ENCODE assay signal across 14 mouse cellular contexts in the genomic region with DNA sequence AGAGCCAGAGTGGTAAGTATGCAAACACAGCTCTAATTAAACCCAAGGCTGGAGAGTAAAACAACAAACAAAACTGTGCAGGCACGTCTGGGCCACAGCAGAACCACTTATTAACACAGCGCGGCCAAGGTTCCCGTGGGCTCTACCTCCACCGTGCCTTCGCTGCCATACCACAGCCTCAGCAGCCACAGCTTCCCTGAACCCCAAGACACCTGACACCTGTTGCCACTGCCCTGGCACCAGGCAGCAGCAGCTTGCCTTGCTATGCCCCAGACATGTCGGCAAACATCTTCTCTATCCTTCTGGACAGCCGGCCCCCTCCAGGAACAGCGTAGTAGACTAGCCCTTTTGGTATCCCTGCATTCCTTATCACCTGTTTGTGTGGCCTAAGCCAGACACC. TPM values are rescaled to one million over a fixed set of nuclear protein-coding genes. Genes with fewer than 3 reads are reported as not detected.
DNase-seq lines count a peak whose midpoint lies in the region; ATAC-seq and TF ChIP-seq lines count a peak whose summit lies in the region.
"Had no signal": no experiment of that assay in that cellular context is flagged by ENCODE, and none has a peak within 500 bp of the region (broad histone marks: within the 10 kb centered on the region; RNA-seq: fewer than 3 reads in every experiment).

No protein-coding gene starts in this region.

- H3K27me3 ChIP-seq in cerebellum, adult 2 months (ENCODE audit: control insufficient read depth, insufficient read depth, low read length), result no peaks in the 10 kb centered on the region
- H3K27me3 ChIP-seq in kidney, adult 2 months (replicated peaks; ENCODE audit: control insufficient read depth, insufficient read depth, low read length), result no peaks in the 10 kb centered on the region
- H3K27me3 ChIP-seq in stomach, embryonic 16.5 days (ENCODE audit: control insufficient read depth, insufficient read depth, low read length), result no peaks in the 10 kb centered on the region
- H3K27me3 ChIP-seq in hindbrain, embryonic 11.5 days (ENCODE audit: control insufficient read depth, insufficient read depth, low read length), result no peaks in the 10 kb centered on the region
- H3K27me3 ChIP-seq: liver, embryonic 15.5 days; midbrain, embryonic 15.5 days had no signal

- no peak for TF ChIP-seq POLR2A in cerebellum, adult 2 months (IDR thresholded peaks at IDR 0.05; ENCODE audit: borderline replicate concordance, insufficient read depth, low read length)
- no peak for TF ChIP-seq POLR2A in kidney, adult 2 months (IDR thresholded peaks at IDR 0.05; ENCODE audit: low read depth, low read length)

- peaks cover 1% of the 10 kb centered on the region; the same call in 1 of the 2 replicates for H3K36me3 ChIP-seq in kidney, adult 2 months (ENCODE audit: control insufficient read depth, insufficient read depth, low read length)
- H3K36me3 ChIP-seq in stomach, embryonic 16.5 days (ENCODE audit: control insufficient read depth, insufficient read depth, low read length), result peaks cover 47% of the 10 kb centered on the region
- H3K36me3 ChIP-seq in hindbrain, embryonic 11.5 days (ENCODE audit: control insufficient read depth, insufficient read depth, low read length), result no peaks in the 10 kb centered on the region
- H3K36me3 ChIP-seq: midbrain, embryonic 15.5 days had no signal

- H3K9ac ChIP-seq in stomach, embryonic 16.5 days (ENCODE audit: low read length), result no peak overlapping the region
- no peak overlapping the region for H3K9ac ChIP-seq in hindbrain, embryonic 11.5 days (ENCODE audit: low read depth, low read length)
- H3K9ac ChIP-seq: liver, embryonic 15.5 days; midbrain, embryonic 15.5 days had no signal

- no peak overlapping the region for H3K4me2 ChIP-seq in stomach, embryonic 16.5 days (ENCODE audit: low read depth, low read length)
- H3K4me2 ChIP-seq in hindbrain, embryonic 11.5 days (replicated peaks; ENCODE audit: low read depth, low read length), result no peak overlapping the region
- H3K4me2 ChIP-seq: liver, embryonic 15.5 days; midbrain, embryonic 15.5 days had no signal

- DNase-seq in cerebellum, adult 2 months, result no peak
- DNase-seq in cerebellum, postnatal 14 days, result no peak
- DNase-seq in kidney, adult 2 months, result no peak
- DNase-seq in kidney, adult 11 months, result no peak
- DNase-seq in c-Kit-positive CD71-positive TER-119-positive erythroid progenitor cells, embryonic 14.5 days (ENCODE audit: low spot score), result no peak
- no peak for DNase-seq in hindbrain, embryonic 11.5 days (ENCODE audit: low spot score)
- DNase-seq: gastrocnemius, postnatal 14 days; kidney, adult 9 months; right cerebral cortex, postnatal 4 days had no signal

- peak overlapping the region; percentile 79 for H3K27ac ChIP-seq in cerebellum, adult 2 months (ENCODE audit: insufficient read depth, low read length)
- H3K27ac ChIP-seq in kidney, adult 2 months (ENCODE audit: insufficient read depth, low read depth, low read length), result 0 out of 2 replicates have a peak overlapping the region, but pooled peaks have one; percentile 18
- H3K27ac ChIP-seq in brown adipose tissue, adult 24 weeks (replicated peaks; ENCODE audit: low read depth, low read length), result peak overlapping the region; percentile 75
- peak overlapping the region; percentile 15; the same call in 1 of the 2 replicates for H3K27ac ChIP-seq in stomach, embryonic 16.5 days (ENCODE audit: low read length)
- no peak overlapping the region for H3K27ac ChIP-seq in hindbrain, embryonic 11.5 days (ENCODE audit: low read depth, low read length)
- H3K27ac ChIP-seq: liver, embryonic 15.5 days; midbrain, embryonic 15.5 days had no signal

- no peaks in the 10 kb centered on the region for H3K9me3 ChIP-seq in stomach, embryonic 16.5 days (replicated peaks; ENCODE audit: control insufficient read depth, low read length)
- H3K9me3 ChIP-seq in hindbrain, embryonic 11.5 days (ENCODE audit: control insufficient read depth, low read length), result no peaks in the 10 kb centered on the region
- H3K9me3 ChIP-seq: forebrain, embryonic 10.5 days; liver, embryonic 15.5 days; midbrain, embryonic 15.5 days had no signal

- WGBS in cerebellum, adult 2 months, result 54% methylated on average over 9 of the region's 9 CpGs
- WGBS in kidney, adult 2 months, result 53% methylated on average over 9 of the region's 9 CpGs
- WGBS in stomach, embryonic 16.5 days, result 75% methylated on average over 9 of the region's 9 CpGs
- 87% methylated on average over 9 of the region's 9 CpGs for WGBS in hindbrain, embryonic 11.5 days

- H3K4me3 ChIP-seq in cerebellum, adult 2 months (replicated peaks; ENCODE audit: insufficient read depth, low read depth, low read length), result no peak overlapping the region
- H3K4me3 ChIP-seq in kidney, adult 2 months (ENCODE audit: insufficient read depth, low read depth, low read length), result no peak overlapping the region
- H3K4me3 ChIP-seq in brown adipose tissue, adult 24 weeks (ENCODE audit: insufficient read depth, low read depth, low read length), result no peak overlapping the region
- no peak overlapping the region for H3K4me3 ChIP-seq in stomach, embryonic 16.5 days (replicated peaks; ENCODE audit: low read length)
- H3K4me3 ChIP-seq in hindbrain, embryonic 11.5 days (ENCODE audit: low read depth, low read length), result no peak overlapping the region
- H3K4me3 ChIP-seq: forebrain, embryonic 10.5 days; liver, embryonic 15.5 days; midbrain, embryonic 15.5 days had no signal

- H3K4me1 ChIP-seq in cerebellum, adult 2 months (ENCODE audit: control insufficient read depth, insufficient read depth, low read length), result peaks cover 59% of the 10 kb centered on the region
- H3K4me1 ChIP-seq in kidney, adult 2 months (ENCODE audit: control insufficient read depth, insufficient read depth, low read length), result peaks cover 32% of the 10 kb centered on the region
- H3K4me1 ChIP-seq in brown adipose tissue, adult 24 weeks (ENCODE audit: control insufficient read depth, insufficient read depth, insufficient read length, low read length), result peaks cover 64% of the 10 kb centered on the region
- H3K4me1 ChIP-seq in stomach, embryonic 16.5 days (ENCODE audit: control insufficient read depth, insufficient read depth, low read length), result peaks cover 48% of the 10 kb centered on the region
- 0 out of 2 replicates have a peak, but pooled peaks cover under 1% of the 10 kb centered on the region for H3K4me1 ChIP-seq in hindbrain, embryonic 11.5 days (replicated peaks; ENCODE audit: control insufficient read depth, insufficient read depth, low read length)

- no peak for TF ChIP-seq CTCF in cerebellum, adult 2 months (IDR thresholded peaks at IDR 0.05; ENCODE audit: borderline replicate concordance, insufficient read depth, low read depth, low read length)
- TF ChIP-seq CTCF in kidney, adult 2 months (conservative IDR thresholded peaks at IDR 0.05; ENCODE audit: insufficient read depth, insufficient read length, low read depth, low read length), result no peak

- no peak for ATAC-seq in stomach, embryonic 16.5 days (ENCODE audit: insufficient read depth, low FRiP score)
- ATAC-seq in hindbrain, embryonic 11.5 days (ENCODE audit: low FRiP score), result no peak
- ATAC-seq: midbrain, embryonic 15.5 days had no signal

RNA-seq across cellular contexts. Expression of a gene that starts 37.0 kb away (rescaled TPM):
- 44.2 and 45.2 TPM in 2 replicates for polyA plus RNA-seq in cerebellum, adult 2 months (2012; rRNA removed)
- 57.7 and 64.1 TPM in 2 replicates for polyA plus RNA-seq in kidney, adult 2 months (2012; rRNA removed)
- polyA plus RNA-seq in brown adipose tissue, adult 24 weeks (2012; ENCODE audit: insufficient read depth, insufficient read length, missing spikeins), result 36.0 and 59.3 TPM in 2 replicates
- polyA plus RNA-seq in stomach, embryonic 16.5 days (2015; fragmentation: Nextera tagmentation; extraction: Ambion mirVana), result 54.5 and 63.5 TPM in 2 replicates
- 20.7 and 29.8 TPM in 2 replicates for polyA plus RNA-seq in hindbrain, embryonic 11.5 days (2014; fragmentation: Nextera tagmentation; extraction: Ambion mirVana)

RNA-seq across cellular contexts. Expression of a gene that starts 48.1 kb away (rescaled TPM):
- polyA plus RNA-seq in cerebellum, adult 2 months (2012; rRNA removed), result 6.9 and 8.2 TPM in 2 replicates
- polyA plus RNA-seq in kidney, adult 2 months (2012; rRNA removed), result 0.03 and 0.06 TPM in 2 replicates
- not detected in 2 replicates for polyA plus RNA-seq in brown adipose tissue, adult 24 weeks (2012; ENCODE audit: insufficient read depth, insufficient read length, missing spikeins)
- 1.2 TPM in 2 replicates for polyA plus RNA-seq in stomach, embryonic 16.5 days (2015; fragmentation: Nextera tagmentation; extraction: Ambion mirVana)
- 0.06 and 0.20 TPM in 2 replicates for polyA plus RNA-seq in hindbrain, embryonic 11.5 days (2014; fragmentation: Nextera tagmentation; extraction: Ambion mirVana)
